Mouse (Mus musculus) CH12.LX (cell line): ENCODE measurements at regions not wholly inside any gene's neighbourhood (a gene's known extent, or its start where the extent isn't known, plus 50 kb on each side); places are given as distances from the start of the nearest gene placed in this dataset.

ENCODE experiments used
- DNase-seq: peaks from one replicate; pipeline ENCODE4 v3.0.0-alpha.2; 2013; ENCODE audit errors: extremely low read depth
- H3K27ac ChIP-seq: 2 replicates; pipeline ENCODE4 v1.5.1; 2012; ENCODE audit warnings: low read depth, mild to moderate bottlenecking, control low read depth, moderate library complexity; ENCODE audit not compliant: insufficient read depth
- H3K27me3 ChIP-seq: replicated peaks from 2 replicates; pipeline ENCODE3; 2012; ENCODE audit warnings: inconsistent platforms
- H3K36me3 ChIP-seq, 2 experiments: replicated peaks in 1 of 2; 2 replicates each; pipeline versions ENCODE3 to v1.6.1; 2012; ENCODE audit warnings: inconsistent platforms in 1 of 2, low read length in 1 of 2, mild to moderate bottlenecking in 1 of 2, mixed read lengths in 1 of 2, moderate library complexity in 1 of 2; ENCODE audit not compliant: control insufficient read depth in 1 of 2, insufficient read depth in 1 of 2
- H3K4me1 ChIP-seq, 2 experiments: 2 replicates each; pipeline ENCODE4 v1.6.1; 2012; ENCODE audit warnings: inconsistent platforms in 1 of 2, moderate library complexity in 1 of 2; ENCODE audit not compliant: insufficient read depth in 2 of 2, control insufficient read depth in 1 of 2
- H3K4me2 ChIP-seq: 2 replicates; pipeline ENCODE4 v1.6.1; 2012; ENCODE audit warnings: low read depth, mild to moderate bottlenecking, control low read depth; ENCODE audit not compliant: poor library complexity, insufficient read depth, severe bottlenecking
- H3K4me3 ChIP-seq, 3 experiments: fragments of 150-350 bp in 1 of 3; sonication (generic) in 1 of 3; replicated peaks in 1 of 3; 2 replicates each; pipeline versions ENCODE3 to v1.5.1; 2011 to 2012; ENCODE audit warnings: low read depth in 2 of 3, low read length in 2 of 3, mild to moderate bottlenecking in 2 of 3, moderate library complexity in 2 of 3, control low read depth in 1 of 3, improper control_type of control experiment in 1 of 3, inconsistent platforms in 1 of 3, mixed read lengths in 1 of 3; ENCODE audit not compliant: poor library complexity in 1 of 3
- H3K79me2 ChIP-seq: replicated peaks from 2 replicates; pipeline ENCODE4 v1.6.1; 2012; ENCODE audit warnings: mild to moderate bottlenecking, moderate library complexity; ENCODE audit not compliant: control insufficient read depth, poor library complexity, insufficient read depth, severe bottlenecking; ENCODE audit errors: extremely low read depth
- H3K9ac ChIP-seq: 2 replicates; pipeline ENCODE4 v1.6.1; 2012; ENCODE audit warnings: low read depth, mild to moderate bottlenecking, control low read depth, moderate library complexity; ENCODE audit not compliant: insufficient read depth
- H3K9me3 ChIP-seq: replicated peaks from 2 replicates; pipeline ENCODE3; 2012; ENCODE audit warnings: low read length, inconsistent platforms, mixed read lengths
- BHLHE40 ChIP-seq: IDR thresholded peaks from 2 replicates; pipeline ENCODE4 v1.6.1; 2011; ENCODE audit warnings: mild to moderate bottlenecking, low read depth, low read length, improper control_type of control experiment
- CHD1 ChIP-seq: IDR thresholded peaks from 2 replicates; pipeline ENCODE4 v1.6.1; 2012; ENCODE audit warnings: low read depth, low read length, improper control_type of control experiment, inconsistent platforms
- E2F4 ChIP-seq: IDR thresholded peaks from 2 replicates; pipeline ENCODE4 v1.6.1; 2011; ENCODE audit warnings: low read depth, low read length, improper control_type of control experiment; ENCODE audit not compliant: insufficient replicate concordance
- ELF1 ChIP-seq: IDR thresholded peaks from 2 replicates; pipeline ENCODE4 v1.6.1; 2014; ENCODE audit warnings: low read depth, mild to moderate bottlenecking, inconsistent platforms, low read length, improper control_type of control experiment
- EP300 ChIP-seq: IDR thresholded peaks from 2 replicates; pipeline ENCODE4 v1.6.1; 2011; ENCODE audit warnings: low read length, improper control_type of control experiment
- KAT2A ChIP-seq: IDR thresholded peaks from 2 replicates; pipeline ENCODE4 v1.6.1; 2012; ENCODE audit warnings: low read length, improper control_type of control experiment, inconsistent platforms; ENCODE audit not compliant: insufficient replicate concordance
- MAX ChIP-seq: IDR thresholded peaks from 2 replicates; pipeline ENCODE4 v1.6.1; 2011; ENCODE audit warnings: low read length, improper control_type of control experiment
- MAZ ChIP-seq: IDR thresholded peaks from 2 replicates; pipeline ENCODE4 v1.6.1; 2012; ENCODE audit warnings: low read depth, mild to moderate bottlenecking, inconsistent platforms, low read length, improper control_type of control experiment, moderate library complexity
- NELFE ChIP-seq: IDR thresholded peaks from 2 replicates; pipeline ENCODE4 v1.6.1; 2011; ENCODE audit warnings: low read depth, low read length, improper control_type of control experiment
- NRF1 ChIP-seq: IDR thresholded peaks from 2 replicates; pipeline ENCODE4 v1.6.1; 2014; ENCODE audit warnings: low read depth, mild to moderate bottlenecking, inconsistent platforms, low read length, improper control_type of control experiment, moderate library complexity
- POLR2AphosphoS2 ChIP-seq: IDR thresholded peaks from 2 replicates; pipeline ENCODE4 v1.6.1; 2011; ENCODE audit warnings: low read depth, low read length, improper control_type of control experiment
- RCOR1 ChIP-seq: conservative IDR thresholded peaks from 2 replicates; pipeline ENCODE4 v1.6.1; 2012; ENCODE audit warnings: low read depth, mild to moderate bottlenecking, inconsistent platforms, low read length, improper control_type of control experiment
- SMC3 ChIP-seq: IDR thresholded peaks from 2 replicates; pipeline ENCODE4 v1.6.1; 2011; ENCODE audit warnings: low read depth, low read length, improper control_type of control experiment
- UBTF ChIP-seq: IDR thresholded peaks from 2 replicates; pipeline ENCODE4 v1.6.1; 2012; ENCODE audit warnings: low read depth, mild to moderate bottlenecking, inconsistent platforms, low read length, improper control_type of control experiment, moderate library complexity
- USF2 ChIP-seq: conservative IDR thresholded peaks from 2 replicates; pipeline ENCODE4 v1.6.1; 2011; ENCODE audit warnings: low read depth, low read length, improper control_type of control experiment
- ZKSCAN1 ChIP-seq: IDR thresholded peaks from 2 replicates; pipeline ENCODE4 v1.6.1; 2012; ENCODE audit warnings: low read depth, inconsistent platforms, low read length, improper control_type of control experiment, borderline replicate concordance
- dilution Hi-C: fragments of 300-500 bp; cut with MboI; formaldehyde crosslinking; loops from 2 replicates; pipeline ENCODE4 v1.14.3; 2020; ENCODE audit warnings: low sequenced_read_pairs; ENCODE audit not compliant: extremely low pct_unique_long_range_greater_than_20kb, extremely low pct_ligation_motif_present
- in situ Hi-C: fragments of 300-500 bp; cut with MboI; formaldehyde crosslinking; loops from 3 replicates; pipeline ENCODE4 v1.14.3; 2019; ENCODE audit warnings: low sequenced_read_pairs, low pct_ligation_motif_present, low pct_unique_long_range_greater_than_20kb, mixed read lengths

GRCm38 (mm10) chr15:93850388-93850787 is 254.7 kb upstream of the Prickle1 start:
- no peak for DNase-seq
- Histone ChIP-seq H3K79me2 (no peaks in the 10 kb centered on the region), H3K27ac (no peak overlapping the region), H3K9ac (no peak overlapping the region), H3K4me1 (no peaks in the 10 kb centered on the region), H3K4me3 (no peak overlapping the region), H3K9me3 (peaks cover 25% of the 10 kb centered on the region), H3K27me3 (no peaks in the 10 kb centered on the region), H3K4me2 (no peak overlapping the region), H3K36me3 (no peaks in the 10 kb centered on the region)
- in situ Hi-C loops (no loop called here), dilution Hi-C loops (no loop called here)
- TF ChIP-seq UBTF (no peak), POLR2AphosphoS2 (no peak), BHLHE40 (no peak), E2F4 (no peak), MAZ (no peak), SMC3 (no peak), ELF1 (no peak), KAT2A (no peak)

- Histone ChIP-seq H3K4me1 (no peaks in the 10 kb centered on the region), H3K9ac (no peak overlapping the region), H3K4me3 (no peak overlapping the region), H3K9me3 (peaks cover 21% of the 10 kb centered on the region), H3K36me3 (no peaks in the 10 kb centered on the region), H3K4me2 (no peak overlapping the region), H3K27ac (no peak overlapping the region), H3K27me3 (no peaks in the 10 kb centered on the region), H3K79me2 (no peaks in the 10 kb centered on the region)
- dilution Hi-C loops (no loop called here), in situ Hi-C loops (no loop called here)
- TF ChIP-seq EP300: no peak
- no peak for TF ChIP-seq CHD1
- TF ChIP-seq ZKSCAN1: no peak
- no peak for TF ChIP-seq ELF1
- no peak for TF ChIP-seq RCOR1
- TF ChIP-seq USF2: no peak
- no peak for TF ChIP-seq NRF1
- TF ChIP-seq MAX: no peak
- TF ChIP-seq NELFE: no peak
- no peak for TF ChIP-seq E2F4
- no peak for DNase-seq
These were observed 253.1 kb upstream of the Prickle1 start for GRCm38 (mm10) chr15:93848830-93849229.
